Mouse (Mus musculus): Measurements from ENCODE around the gene Tmem267. TPM values are rescaled to one million over a fixed set of nuclear protein-coding genes. Genes with fewer than 3 reads are reported as not detected.
"Not testable (repeated sequence)": the region's sequence is repeated elsewhere in the genome, so short reads cannot be mapped to it uniquely, and the experiment has no call there.

The Tmem267 gene
- total RNA-seq, 2 experiments from 2014 or later = not detected

DNA sequence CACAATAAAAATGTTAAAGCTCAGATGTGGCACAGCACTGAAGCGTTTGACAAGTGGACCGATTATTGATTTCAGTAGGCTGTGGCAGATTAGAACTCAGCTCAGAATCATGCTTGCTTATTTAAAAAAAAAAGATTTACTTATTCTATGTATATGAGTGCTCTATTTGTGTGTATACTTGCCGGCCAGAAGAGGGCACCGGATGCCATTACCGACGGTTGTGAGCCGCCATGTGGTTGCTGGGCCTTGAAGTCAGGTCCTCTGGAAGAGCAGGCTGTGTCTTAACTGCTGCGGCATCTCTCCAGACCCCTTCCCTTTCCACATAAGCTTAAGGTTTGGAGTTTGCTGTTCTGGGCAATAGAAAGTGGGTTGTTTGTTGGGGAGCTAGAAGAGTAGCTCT is 116.1 kb downstream of the Tmem267 start:
- not testable (repeated sequence) for ATAC-seq (replicated peaks; ENCODE audit: low FRiP score, poor library complexity, severe bottlenecking)

DNA sequence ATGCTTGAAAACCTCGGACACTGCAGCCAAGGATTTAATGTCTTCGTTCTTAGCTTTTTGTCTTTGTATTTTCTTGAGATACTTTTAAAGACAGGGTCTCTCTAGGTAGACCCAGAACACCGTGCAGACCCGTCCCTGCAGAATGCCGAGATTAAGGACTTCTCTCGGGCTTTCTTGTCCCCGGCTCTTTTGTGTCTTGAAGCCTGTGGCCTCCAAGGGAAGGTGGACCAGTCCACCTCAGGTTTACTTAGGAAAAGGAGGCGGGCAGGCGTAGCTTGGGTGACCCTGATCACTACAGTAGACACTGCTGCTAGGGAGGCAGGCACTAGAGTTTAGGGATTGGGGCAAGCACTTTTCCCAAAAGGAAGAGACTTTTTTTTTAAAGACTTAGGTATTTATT is 116.5 kb downstream of the Tmem267 start:
- ATAC-seq (replicated peaks; ENCODE audit: low FRiP score, poor library complexity, severe bottlenecking) = not testable (repeated sequence)

DNA sequence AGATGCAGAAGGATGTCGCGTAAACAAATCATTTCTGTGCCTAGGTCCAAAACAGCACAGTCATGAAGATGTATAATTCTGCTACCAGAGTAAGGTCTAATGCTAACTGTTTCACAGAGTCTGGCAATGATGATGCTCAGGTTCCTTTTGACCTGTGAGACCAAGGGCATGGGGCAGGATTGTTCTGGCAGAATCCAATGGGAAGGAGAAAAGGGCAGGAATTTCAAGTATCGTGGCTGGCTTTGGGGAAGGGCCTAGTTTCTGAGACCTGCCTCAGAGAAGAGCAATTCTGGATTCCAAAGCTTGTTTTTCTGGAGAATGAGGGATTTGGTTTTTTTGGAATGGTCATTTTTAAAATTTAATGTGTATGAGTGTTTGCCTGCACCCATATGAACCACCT is 131.0 kb downstream of the Tmem267 start:
- no peak for ATAC-seq (replicated peaks; ENCODE audit: low FRiP score, poor library complexity, severe bottlenecking)

DNA sequence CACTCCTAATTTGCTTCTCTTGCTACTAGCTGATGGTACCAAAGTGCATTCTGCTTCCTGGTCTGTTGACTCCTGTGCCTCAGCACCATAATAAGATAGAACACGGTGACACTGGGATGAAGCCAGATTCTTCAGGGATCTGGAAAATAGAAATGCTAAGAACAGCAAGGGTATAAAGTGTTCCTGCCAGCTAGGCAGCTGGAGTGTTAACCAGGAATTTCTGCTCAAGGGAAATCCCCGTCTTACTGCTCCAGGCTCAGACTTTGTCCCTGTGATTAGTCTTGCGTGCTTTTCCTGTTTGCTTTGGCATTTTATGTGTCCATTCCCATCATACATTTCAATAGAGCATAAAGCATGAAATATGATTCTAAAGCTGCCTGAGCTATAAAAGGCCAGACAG is 131.9 kb downstream of the Tmem267 start:
- no peak for ATAC-seq (replicated peaks; ENCODE audit: low FRiP score, poor library complexity, severe bottlenecking)

DNA sequence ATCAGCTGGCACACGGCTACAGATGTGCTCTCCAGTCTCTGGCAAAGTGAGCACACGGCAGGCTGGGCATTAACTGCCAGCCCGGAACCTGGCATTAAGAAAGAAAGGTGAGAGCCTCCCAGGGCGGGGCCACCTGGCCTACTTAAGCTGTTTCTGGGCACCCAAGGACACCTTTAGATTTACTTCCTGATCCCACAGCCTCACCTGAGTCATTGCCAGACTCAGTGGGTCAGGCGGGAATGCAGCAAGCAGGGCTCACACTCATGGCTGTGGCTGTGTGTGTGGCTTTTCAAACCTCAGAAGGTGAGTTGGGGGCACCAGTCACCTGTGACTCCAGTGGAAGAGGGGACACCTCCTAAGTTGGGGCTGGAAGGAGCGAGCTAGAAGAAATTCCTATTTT is 135.8 kb downstream of the Tmem267 start, which contains the start of gene Ccl28:
TSS of gene Ccl28 (plus strand) at position 186 of the 400 bp plus-strand sequence.
- ATAC-seq (replicated peaks; ENCODE audit: low FRiP score, poor library complexity, severe bottlenecking) = no peak

DNA sequence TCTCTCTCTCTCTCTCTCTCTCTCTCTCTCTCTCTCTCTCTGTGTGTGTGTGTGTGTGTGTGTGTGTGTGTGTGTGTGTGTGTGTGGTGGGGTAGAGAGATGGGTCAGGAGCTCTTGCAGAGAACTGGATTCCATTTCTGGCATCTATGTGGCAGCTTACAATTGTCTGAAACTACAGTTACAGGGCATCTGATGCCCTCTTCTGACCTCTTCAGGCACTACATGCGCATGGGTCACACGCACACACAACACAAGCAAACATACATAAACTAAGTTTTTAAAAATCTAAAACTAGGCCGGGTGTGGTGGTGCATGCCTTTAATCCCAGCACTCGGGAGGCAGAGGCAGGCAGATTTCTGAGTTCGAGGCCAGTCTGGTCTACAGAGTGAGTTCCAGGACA is 138.1 kb downstream of the Tmem267 start:
- ATAC-seq (replicated peaks; ENCODE audit: low FRiP score, poor library complexity, severe bottlenecking) = not testable (repeated sequence)

DNA sequence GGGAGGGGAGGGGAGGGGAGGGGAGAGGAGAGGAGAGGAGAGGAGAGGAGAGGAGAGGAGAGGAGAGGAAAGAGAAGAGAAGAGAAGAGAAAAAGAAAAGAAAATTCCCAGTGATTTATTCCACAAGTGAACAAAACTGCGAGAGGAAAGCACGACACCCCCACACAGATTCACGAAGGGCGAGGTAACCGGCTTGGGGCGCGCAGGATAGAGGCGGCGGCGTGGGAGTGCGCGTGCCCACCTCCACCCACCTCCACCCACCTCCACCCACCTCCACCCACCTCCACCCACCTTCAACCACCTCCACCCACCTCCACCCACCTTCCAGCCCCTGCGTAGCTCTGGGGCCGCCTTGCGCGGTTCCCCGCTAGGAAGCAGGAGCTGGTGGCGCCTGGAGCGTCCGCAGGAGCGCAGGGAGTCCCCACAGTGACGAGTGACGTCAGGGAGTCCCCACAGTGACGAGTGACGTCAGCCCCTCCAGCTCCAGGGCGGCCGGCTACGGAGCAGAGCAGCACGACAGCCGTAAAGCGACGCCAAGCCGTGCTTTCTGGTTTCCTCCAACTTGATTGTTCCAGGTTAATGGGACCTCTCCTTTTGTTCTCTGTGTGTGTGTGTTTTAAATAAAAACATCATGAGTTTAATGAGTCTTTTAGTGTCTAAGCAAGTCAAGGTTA is 143.8 kb downstream of the Tmem267 start:
- peak; percentile 86 for ATAC-seq (replicated peaks; ENCODE audit: low FRiP score, poor library complexity, severe bottlenecking)

DNA sequence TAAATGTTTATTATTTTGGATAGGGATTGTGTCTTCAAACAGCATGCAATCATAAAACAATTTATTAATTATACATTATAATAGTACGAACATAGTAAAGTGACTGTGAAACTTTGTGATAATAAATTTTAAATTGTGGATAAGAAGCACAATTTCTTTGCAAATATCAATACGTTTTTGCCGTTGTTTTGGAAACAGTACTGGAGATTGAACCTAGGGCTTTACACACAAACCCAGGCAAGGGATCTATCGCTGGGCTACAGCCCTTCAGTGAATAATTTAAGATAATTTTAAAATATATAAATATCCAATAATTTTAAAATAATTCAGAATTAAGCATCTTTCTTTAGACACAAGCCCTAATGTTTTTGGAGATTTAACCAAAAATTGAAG is 144.3 kb downstream of the Tmem267 start:
- ATAC-seq (replicated peaks; ENCODE audit: low FRiP score, poor library complexity, severe bottlenecking) = no peak

DNA sequence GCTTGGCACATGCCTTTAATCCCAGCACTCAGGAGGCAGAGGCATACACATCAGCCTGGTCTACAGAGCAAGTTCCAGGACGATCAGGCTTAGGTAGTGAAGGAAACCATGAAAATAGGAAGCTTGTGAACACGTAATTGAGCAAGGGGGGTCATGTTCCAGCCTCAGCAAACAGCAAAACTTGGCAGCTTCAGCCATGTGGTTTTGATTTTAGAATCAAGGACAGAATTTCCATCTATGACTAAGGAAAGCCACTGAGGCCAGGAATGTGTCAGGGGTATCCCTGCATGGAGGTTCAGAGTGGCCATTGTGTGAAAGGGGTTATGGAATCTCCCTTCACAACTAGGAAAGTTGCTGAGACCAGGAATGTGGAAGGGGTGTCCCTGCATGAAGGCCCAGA is 147.7 kb downstream of the Tmem267 start:
- ATAC-seq (replicated peaks; ENCODE audit: low FRiP score, poor library complexity, severe bottlenecking) = no peak

DNA sequence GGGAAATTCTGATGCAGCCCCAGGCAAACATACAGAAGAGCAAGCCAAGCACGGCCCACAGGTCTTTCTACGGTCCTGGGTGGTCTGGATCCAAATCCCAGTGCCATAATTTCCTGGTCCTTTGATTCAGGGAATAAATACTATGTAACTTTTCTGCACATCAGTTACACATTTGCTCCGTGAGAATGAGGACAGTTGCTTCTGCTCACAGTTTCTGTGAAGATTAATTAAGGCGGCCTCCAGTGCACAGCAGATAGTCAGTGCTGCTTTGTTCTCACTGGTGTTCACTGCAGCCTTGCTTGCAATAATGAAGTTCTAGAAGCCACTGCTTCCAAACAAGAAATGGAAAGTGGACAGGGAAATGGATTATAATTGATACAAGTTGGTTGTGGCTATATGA is 150.0 kb downstream of the Tmem267 start:
- ATAC-seq (replicated peaks; ENCODE audit: low FRiP score, poor library complexity, severe bottlenecking) = no peak

DNA sequence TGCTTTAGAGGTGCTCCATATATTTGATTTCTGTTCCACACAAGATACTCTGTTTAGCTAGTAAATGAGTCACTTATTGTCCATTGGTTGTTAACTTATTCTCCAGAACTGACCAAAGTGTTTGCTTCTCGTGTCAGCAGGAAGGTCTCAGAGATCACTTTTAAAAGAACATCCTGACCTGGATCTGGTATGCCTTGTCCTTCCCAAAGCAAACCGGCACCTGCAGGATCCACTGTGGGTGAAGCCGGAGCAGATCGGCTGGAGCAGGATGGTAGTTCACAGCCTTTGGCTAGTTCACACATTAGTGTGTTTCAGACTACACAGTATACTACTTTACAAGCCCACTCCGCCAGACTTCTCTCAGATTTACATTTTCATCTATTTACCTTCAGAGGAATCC is 150.6 kb downstream of the Tmem267 start:
- ATAC-seq (replicated peaks; ENCODE audit: low FRiP score, poor library complexity, severe bottlenecking) = no peak

DNA sequence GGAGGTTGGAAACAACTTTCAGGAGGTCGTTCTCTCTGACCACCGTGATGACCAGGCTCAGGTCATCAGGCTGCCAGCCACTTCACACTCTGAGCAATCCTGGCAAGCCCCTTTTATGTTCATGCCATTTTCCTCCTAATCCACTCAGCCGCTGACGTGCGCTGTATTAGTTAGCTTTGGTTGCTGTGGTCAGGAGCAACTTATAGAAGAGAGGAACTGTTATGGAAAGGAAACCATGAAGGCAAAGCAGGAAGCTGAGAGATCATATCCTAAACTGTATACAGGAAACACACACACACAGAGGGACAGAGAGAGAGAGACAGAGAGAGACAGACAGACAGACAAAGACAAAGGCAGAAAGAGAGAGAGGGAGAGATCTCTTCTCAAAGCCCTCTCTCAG is 151.5 kb downstream of the Tmem267 start:
- no peak for ATAC-seq (replicated peaks; ENCODE audit: low FRiP score, poor library complexity, severe bottlenecking)

DNA sequence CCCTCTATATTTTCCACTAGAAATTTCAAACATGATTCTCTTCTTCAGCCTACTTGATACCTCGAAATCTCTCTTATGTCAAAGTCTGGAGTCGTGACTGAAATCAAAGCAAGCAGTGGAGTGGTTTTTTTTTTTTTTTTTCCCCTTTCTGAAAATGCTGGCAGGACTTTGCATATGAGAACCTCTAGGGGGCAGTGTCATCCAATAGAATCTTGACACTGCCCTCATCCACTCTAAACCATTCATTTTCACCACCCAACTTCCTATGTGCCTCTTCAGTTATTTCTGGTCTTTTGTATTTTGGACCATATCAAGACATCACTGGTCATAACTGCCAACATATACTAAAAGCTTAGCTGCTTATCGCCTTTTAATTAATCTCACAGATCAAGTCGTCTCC is 152.7 kb downstream of the Tmem267 start:
- ATAC-seq (replicated peaks; ENCODE audit: low FRiP score, poor library complexity, severe bottlenecking) = no peak

DNA sequence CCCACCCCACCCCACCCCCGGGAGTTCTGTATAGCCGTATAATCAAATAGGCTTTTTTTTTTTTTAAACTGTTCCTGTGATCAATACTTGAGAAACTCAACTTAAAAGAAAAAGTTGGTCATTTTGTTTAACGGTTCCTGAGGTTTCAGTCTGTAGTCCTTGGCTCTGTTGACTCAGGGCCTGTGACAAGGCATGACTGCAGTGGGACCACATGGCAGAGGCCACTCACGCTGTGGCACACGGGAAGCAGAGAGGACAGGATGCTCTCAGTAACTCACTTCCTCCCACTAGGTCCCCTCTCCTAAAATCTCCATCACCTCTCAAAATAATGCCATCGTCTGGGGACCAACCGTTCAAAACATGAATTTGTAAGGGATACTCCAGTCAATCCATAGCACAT is 153.3 kb downstream of the Tmem267 start:
- no peak for ATAC-seq (replicated peaks; ENCODE audit: low FRiP score, poor library complexity, severe bottlenecking)

DNA sequence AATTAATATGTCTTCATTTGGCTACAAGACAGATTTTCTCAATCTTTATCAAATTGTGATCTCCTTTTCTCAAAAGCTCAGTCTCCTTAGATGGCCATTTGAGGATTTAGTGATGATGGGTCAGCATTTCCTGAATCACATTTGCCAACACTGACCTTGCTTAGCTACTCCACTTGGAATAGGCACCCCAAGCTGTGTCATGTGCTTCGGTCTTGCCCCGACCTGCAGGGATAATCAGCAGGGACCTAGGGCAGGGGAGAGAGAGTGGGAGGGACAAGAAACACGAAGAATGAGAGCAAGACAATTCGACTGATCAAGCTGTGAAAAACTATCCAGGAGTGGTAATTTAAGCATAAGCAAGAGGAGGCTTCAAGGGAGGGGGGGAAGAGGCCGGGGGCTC is 156.9 kb downstream of the Tmem267 start:
- ATAC-seq (replicated peaks; ENCODE audit: low FRiP score, poor library complexity, severe bottlenecking) = no peak

DNA sequence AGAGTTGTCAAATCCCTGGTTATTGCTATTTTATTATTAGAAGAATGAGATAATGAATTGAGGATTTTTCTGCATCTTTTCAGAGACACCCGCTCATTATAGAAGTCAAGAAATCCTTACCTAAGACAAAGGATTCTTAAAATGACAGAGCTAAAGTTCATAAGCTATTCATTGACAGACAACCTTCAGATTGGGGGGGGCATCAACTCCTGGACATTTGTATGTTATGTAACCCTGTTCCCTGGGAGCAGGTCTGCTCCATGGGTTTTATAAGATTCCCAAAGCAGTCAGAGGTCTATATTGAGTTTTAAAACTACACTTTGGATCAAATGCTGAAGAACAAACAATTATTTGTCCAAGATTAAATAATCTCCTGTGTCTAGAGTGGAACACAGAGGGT is 158.7 kb downstream of the Tmem267 start:
- ATAC-seq (replicated peaks; ENCODE audit: low FRiP score, poor library complexity, severe bottlenecking) = no peak

DNA sequence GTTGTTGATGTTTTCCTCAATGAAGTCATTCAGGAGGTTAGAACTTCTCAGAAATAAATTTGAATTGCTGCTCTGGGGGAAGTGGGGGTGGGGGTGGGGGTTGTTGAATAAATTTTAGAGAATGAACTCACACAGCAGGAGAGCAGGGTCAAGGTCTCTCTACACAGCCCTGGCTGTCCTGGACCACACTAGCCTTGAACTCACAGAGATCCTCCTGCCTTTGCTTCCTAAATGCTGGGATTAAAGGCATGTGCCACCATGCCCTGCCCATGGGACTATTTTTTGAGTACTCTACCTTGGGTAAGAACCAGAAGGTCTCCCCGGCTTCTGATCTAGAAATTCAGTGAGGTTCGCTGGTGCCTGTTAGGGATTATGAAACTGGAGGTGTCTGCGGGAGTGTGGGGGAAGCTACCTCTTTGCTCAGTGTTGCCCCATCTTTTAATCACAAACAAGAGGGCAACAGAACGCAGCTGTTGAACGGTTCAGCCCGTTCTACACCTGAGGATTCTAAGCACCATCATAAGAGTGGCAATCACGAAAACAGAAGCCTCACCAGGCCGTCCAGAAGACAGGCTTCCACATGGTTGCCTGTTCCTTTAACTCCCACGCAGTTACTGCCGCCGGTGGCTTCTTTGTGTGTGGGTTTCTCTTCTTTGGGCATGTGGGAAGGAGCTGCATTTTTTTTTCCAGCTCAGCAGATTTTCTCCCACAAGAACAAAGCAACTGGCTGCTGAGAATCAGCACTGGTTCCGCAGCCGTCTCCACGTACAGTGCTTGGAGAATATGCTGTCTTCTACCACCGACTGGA is 161.3 kb downstream of the Tmem267 start:
- no peak for ATAC-seq (replicated peaks; ENCODE audit: low FRiP score, poor library complexity, severe bottlenecking)

DNA sequence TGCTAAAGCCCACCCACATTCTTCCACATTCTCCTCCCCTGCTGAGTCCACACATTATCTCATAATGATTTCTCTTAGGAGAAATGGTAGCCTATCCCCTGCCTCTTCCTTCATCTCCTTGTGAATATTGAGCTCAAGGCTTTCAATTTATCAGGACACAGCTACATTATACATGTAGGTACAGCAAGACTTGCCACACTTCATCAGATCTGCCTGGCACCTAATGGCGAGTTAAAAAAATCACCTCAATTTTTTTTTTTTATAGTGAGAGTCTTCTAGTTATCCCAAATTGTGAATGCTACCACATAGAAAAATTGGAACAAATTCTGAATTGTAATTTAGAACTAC is 161.8 kb downstream of the Tmem267 start:
- ATAC-seq (replicated peaks; ENCODE audit: low FRiP score, poor library complexity, severe bottlenecking) = no peak

DNA sequence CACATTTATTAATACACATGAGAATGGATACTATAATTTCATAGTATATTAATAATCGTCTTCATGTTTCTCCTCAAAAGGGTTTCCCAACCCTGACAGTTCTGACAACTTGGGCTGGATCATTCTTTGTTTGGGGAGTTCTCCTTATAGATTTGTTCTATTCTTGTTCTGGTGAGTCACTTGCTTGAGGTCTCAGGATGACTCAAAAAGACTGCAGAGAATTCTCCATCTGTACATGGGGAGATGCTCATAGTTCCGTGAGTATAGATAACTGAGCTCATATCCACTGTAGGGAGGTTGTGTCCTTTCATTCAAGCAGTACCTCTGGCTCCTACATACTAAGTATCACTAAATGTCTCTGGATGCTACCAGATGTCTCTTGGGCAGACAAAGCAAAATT is 166.9 kb downstream of the Tmem267 start:
- no peak for ATAC-seq (replicated peaks; ENCODE audit: low FRiP score, poor library complexity, severe bottlenecking)

DNA sequence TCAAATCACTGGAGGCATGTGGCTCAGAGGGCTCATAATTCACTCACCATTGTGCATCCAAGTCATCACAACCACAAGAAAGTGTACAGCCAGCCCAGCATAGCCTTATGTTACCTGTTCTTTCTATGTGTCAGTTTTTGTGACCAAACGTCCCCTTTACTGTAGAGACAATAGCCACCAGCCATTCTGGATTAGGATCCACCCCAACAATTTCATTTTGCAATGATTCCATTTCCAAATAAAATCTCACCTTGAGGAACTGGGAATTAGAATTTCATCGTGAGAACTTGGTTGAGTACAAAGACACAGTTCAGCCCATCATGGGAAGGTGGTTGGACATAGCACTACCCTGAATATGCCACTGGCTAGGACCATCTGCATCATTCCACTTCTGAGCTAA is 168.4 kb downstream of the Tmem267 start:
- no peak for ATAC-seq (replicated peaks; ENCODE audit: low FRiP score, poor library complexity, severe bottlenecking)

DNA sequence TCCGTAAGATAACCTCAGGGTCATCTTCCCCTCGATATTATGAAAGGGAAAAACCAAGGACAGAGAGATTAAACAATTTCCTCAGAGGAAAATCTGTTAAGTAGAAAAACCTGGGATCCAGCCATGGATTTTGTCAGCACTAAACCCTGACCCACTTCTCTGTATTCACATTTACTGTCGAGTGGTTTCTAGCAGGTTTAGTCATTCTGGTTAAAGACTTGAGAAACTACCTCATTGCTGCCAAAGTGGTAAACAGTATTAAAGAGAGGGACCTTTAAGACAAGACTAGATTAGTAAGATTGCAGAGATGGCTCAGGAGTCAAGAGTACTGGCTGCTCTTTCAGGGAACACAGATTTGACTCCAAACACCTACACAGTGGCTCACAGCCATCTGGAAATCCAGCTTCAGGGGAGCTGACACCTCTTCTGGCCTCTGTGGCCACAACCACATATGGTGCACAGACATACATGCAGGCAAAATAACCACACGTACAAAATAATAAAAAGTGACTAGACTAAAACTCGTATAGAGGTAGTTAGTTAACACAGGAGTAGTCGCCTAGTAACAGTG is 169.1 kb downstream of the Tmem267 start:
- ATAC-seq (replicated peaks; ENCODE audit: low FRiP score, poor library complexity, severe bottlenecking) = no peak
